Mouse (Mus musculus) monocyte, adult 5-6 weeks (primary cell): ENCODE measurements around the gene Rfx4. TPM values are rescaled to one million over a fixed set of nuclear protein-coding genes. Genes with fewer than 3 reads are reported as not detected.

Source experiments
- ATAC-seq: fragments of 153-309, 156-312 bp; replicated peaks from 2 replicates; pipeline ENCODE4 v1.8.0; 2017; ENCODE audit warnings: mild to moderate bottlenecking; ENCODE audit not compliant: low TSS enrichment, insufficient number of reproducible peaks, severe bottlenecking, poor library complexity, low FRiP score
- total RNA-seq: library from RNA; stranded (forward); fragments of 200-1000, 200-491, 200-594 nt; gene quantifications from 3 replicates; pipeline ENCODE4 v1.2.3, GENCODE M21; 2017

Gene Rfx4
- total RNA-seq, 1 experiment from 2014 or later, result not detected

DNA sequence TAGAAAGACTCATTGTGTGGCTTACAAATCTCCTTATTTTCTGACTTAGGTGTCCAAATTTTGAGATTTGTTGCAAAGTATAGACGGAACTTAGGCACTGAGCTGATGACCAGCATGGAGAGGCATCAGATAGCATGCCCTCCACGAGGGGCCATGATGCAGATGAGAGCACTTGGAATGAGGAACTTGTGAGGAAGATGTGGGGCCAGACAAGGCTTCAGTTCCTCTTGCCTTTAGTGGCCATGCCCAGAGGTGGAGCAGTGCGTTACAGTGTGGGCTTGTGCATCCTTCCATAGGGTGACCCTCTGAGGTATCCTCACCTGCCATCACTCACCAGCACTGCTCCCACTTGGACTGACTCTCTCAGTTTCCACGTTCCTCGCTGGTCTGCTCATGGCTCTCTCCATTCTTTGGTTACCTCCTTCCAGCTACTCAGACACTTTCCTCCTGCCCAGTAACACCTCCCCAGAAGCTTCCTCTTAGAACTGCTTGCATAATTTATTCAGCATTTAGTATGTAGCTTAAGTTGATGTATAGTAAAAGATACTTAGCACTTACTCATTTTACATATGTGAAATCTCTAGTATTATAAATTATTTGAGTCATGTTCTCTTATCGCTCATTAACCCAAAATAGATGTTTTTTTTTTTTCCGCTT lies 179.8 kb downstream of the Rfx4 start:
- ATAC-seq, result peak; percentile 98

DNA sequence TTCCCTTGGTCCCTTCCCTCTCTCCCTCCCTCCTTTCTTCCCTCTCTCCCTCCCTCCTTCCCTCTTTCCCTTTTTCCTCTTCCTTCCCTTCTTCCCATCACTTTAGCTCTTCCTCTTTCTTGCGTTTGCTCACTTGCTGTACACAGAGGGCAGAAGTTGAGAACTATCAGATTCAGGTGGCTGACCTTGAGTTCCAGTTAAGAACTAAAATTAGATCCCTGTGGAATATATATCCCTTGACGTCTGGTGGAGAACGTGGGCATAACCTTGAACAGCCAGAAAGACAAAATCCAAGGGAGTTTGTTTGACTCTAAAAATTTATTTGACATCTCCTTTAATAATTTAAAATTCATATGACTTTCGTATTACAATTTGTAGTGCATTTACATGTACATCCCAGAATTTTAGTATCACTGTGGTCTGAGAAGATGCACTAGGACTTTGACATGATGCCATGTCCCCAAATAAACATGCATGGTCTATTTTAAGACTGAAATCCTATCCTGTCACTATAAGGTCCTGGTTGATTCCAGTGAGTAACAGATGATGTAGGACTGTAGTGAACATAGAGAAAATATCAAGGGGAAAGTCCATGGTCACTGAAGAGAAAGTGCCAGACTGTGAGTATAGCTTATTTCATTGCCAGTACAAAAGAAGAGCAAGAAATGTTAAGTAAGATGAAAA lies 181.1 kb downstream of the Rfx4 start:
- ATAC-seq, result no peak

- ATAC-seq, result no peak
Measured at GRCm38 (mm10) chr10:84938094-84938820, 182.4 kb downstream of the Rfx4 start.

GRCm38 (mm10) chr10:84938886-84939285 lies 183.0 kb downstream of the Rfx4 start:
- no peak for ATAC-seq

DNA sequence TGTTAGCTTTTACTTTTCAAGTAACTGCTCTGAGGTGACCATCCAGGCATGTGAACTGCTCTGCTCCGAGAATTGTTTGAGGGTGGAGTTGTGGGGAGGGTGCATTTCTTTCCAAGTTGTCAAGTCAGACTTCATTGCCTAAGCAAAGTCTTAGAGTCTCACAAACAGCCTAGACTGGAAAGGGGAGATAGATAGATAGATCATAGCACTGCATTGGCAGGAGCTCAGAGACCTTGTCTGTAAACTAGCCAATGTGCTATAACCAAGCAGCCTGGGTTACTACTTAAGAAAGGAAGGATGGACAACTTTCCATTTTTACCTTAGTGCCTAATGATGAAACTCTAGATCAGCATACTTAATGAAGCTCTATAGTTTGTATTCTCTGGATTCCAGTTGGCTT lies 184.5 kb downstream of the Rfx4 start:
- ATAC-seq, result no peak

DNA sequence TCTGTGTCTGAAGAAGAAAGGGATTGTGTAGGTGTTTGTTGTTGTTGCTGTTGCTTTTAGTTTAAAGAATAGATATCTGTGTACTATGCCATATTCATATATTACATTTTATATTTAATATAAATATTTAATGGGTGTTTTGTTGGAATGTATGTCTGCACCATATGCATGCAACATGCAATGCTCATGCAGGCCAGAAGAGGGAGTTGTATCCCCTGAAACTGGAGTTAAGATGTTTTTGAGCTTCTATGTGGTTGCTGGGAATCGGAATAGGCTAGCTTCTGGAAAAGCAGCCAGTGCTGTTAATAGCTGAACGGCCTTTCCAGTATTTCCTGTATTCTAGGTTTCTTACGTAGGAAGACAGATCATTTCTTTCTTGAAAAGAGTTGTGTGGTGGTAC lies 189.8 kb downstream of the Rfx4 start:
- ATAC-seq, result no peak

GRCm38 (mm10) chr10:84948970-84949683 lies 193.3 kb downstream of the Rfx4 start:
- no peak for ATAC-seq

DNA sequence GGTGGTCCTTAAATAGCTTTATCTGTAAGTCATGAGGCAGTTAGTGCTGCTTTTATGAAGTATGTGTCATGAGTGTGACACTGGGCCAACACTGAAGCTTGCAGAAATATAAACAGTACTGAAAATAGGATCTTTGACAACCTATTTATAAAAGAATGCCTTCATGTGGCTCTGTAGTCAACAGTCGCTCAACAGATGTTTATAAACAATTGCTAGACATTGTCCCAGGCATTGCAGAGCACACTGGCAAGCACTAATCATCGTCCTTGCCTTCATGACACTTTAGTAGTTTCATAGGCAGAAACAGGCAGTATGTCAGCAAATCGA lies 193.8 kb downstream of the Rfx4 start:
- no peak for ATAC-seq

DNA sequence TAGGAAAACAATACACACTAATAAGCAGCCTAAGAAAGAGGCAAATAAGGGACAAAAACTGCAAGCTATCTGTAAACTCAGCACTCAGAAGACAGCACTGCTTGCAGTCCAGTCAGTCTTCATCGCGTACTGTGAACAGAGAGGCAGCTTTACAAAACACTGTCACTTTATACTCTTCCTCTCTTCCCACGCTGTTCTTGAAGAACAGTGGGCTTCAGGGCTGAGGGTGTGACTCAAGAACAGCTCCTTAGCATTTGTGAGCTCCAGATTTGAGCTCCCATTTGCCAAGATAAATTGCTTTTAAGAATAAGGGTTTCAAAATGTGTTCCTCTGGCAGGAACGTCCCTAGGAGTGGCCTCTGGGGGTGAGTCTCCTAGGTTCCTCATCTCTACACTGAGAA lies 194.5 kb downstream of the Rfx4 start:
- no peak for ATAC-seq

DNA sequence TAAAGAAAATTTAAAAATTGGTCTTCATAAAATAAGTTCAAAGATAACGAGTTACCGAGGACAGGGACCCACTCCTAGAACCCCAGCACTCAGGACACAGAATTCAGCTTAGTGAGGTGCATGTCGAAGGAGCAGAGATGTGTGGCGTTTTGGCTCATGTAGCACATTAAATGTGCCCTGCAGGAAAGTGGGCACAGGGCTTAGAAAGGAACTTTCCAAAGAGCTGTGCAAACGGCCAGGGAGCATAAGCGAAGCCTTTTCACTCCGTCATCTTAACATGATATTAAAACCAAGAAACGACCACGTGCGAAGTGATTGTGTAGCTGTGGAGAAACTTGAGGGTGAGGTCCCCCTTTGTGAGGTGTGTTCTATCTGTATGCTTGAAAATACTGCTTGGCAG lies 198.4 kb downstream of the Rfx4 start:
- ATAC-seq, result no peak

Other genes with a start within 250 kb of the Rfx4 start
- gene Ckap4, start 222.0 kb upstream of the Rfx4 start, total RNA-seq, result 11.0 to 16.6 TPM (median 12.2 TPM) in 3 replicates
- 38.5 to 76.5 TPM (median 57.3 TPM) in 3 replicates for gene Tcp11l2, start 179.4 kb upstream of the Rfx4 start, total RNA-seq
- gene Polr3b, start 133.8 kb upstream of the Rfx4 start, total RNA-seq, result 19.0 to 55.1 TPM (median 25.8 TPM) in 3 replicates
- gene Ric8b, start 161.6 kb downstream of the Rfx4 start, total RNA-seq, result 25.4 to 32.3 TPM (median 27.0 TPM) in 3 replicates